Mouse (Mus musculus): Measurements from ENCODE around the gene Dlg5. TPM values are rescaled to one million over a fixed set of nuclear protein-coding genes. Genes with fewer than 3 reads are reported as not detected.

Dlg5 gene
- total RNA-seq, 2 experiments from 2014 or later = 36.7 to 37.3 TPM

DNA sequence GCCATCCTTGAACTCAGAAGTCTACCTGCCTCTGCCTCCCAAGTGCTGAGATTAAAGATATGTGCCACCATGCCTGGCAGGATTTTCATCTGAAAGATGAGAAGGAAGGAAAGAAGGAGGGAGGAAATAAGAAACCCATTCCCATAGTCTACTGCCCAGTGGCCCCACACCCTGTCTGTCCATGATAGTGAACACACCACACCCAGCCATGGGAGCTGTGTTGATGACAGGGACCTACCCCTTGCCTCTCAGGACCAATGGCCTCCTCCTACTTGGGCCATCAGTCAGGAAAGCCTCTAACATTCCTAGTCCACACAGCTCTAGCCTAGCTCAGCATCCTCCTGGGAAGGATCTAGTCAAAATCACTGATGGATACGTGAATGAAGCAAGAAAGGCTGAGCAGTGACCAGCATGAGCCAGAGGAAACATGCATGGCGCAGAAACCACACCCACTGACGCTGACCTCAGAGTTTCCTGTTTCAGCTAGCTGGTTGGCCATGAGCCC, 102.7 kb downstream of the Dlg5 start:
- DNase-seq (ENCODE audit: low spot score in 2 of 2) = no peak
- intact Hi-C loops (cut with DNase I) = loop anchor here (10.0 kb wide), 1 partner anchor 322 kb away; no protein-coding TSS in a partner anchor

DNA sequence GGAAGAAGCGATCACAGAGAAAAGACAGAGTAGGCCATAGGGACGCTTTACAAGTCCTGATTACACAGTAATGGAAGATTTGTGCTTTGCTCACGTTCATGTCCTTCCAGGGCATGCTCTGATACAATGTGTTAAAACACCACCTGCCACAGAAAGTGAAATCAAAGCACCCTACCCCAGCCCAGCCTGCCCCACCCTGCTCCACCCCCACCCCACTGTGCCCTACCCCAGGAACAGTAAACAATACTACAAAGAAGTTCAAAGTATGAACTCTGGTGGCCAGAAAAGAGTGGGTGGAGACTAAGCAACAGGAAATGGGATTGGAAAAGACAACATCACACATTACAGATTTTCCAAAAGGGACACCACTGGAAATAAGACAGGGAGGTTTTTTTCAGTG, 104.0 kb downstream of the Dlg5 start:
- no peak for DNase-seq (ENCODE audit: low spot score in 2 of 2)
- intact Hi-C loops (cut with DNase I) = loop anchor here (10.0 kb wide), 1 partner anchor 323 kb away; no protein-coding TSS in a partner anchor

DNA sequence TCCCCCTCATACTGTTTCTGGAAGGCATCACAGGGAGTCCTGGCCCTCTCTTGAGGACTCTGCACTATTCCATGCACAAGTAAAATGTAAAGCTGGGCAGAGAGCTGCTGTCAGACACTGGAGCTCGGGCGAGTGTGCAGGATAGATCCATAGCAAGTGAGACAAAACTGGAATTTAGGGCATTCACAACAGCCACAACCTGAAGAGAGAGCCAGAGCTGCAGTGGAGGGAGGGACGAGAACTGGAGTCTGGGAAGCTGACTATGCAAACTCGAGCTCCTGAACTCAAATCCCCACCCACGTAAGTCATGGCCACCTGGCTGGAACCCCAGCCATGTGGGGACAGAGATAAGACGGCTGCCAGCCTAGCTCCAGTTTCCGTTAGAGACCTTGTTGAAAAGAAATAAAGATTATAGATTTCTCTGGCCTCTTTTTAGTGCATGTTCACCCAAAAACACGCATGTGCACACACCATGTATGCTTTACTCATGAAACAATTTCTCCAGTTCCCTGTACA, 105.4 kb downstream of the Dlg5 start:
- intact Hi-C loops (cut with DNase I) = loop anchor here (10.0 kb wide), 1 partner anchor 324 kb away; no protein-coding TSS in a partner anchor
- DNase-seq (ENCODE audit: low spot score in 2 of 2) = peak in 1 of 2 experiments; percentile 15

DNA sequence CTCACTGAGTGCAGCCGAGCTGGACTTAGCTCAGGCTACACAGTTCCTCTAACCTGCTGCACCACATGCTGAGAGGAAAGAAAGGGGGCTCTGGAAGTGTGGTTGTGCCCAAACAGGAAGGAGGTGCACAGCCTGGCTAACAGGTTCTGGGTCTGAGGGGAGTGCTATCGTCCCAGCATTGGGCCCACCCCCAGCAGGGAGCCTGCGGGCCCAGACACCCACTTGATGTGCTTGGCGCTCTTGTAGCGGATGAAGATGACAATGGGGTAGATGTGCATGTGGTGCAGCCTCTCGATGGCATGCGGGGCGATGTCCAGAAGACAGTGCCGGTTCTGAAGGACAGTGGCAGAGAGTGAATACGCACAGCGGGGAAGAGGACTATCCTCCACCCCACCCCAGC, 108.8 kb downstream of the Dlg5 start:
- intact Hi-C loops (cut with DNase I) = no loop called here
- DNase-seq (ENCODE audit: low spot score in 2 of 2) = no peak

DNA sequence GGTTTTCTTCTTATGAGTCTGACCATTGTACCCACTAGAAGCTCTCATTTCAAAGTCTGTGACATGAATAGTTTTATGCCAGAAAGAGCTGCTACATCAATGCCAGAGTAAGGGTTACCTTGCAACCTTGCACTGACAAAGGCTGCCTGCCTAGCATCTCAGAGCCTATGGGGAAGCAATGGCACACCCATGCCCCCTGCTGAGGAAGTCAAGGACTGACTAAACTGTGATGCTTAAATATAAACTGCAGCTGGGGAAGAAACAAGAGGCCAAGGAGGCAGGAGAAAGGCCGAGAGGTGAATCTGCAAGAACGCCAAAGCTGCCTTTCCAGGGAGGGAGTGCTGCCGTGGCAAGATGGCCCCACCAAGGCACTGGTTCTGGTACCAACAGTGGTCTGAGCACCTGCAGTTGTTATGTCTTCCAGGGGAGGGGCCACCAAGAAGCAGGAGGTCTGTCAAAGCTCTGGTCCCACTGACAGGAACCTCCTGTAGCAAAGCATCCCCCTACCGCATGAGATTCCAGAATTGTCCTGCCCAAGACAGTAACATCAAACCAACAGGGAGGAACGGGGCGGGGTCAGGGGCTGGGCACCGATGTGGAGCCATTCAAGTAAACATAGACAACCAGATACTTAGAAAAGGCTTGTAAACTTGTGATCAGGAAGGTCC, 111.0 kb downstream of the Dlg5 start:
- no peak for DNase-seq (ENCODE audit: low spot score in 2 of 2)
- intact Hi-C loops (cut with DNase I) = no loop called here

DNA sequence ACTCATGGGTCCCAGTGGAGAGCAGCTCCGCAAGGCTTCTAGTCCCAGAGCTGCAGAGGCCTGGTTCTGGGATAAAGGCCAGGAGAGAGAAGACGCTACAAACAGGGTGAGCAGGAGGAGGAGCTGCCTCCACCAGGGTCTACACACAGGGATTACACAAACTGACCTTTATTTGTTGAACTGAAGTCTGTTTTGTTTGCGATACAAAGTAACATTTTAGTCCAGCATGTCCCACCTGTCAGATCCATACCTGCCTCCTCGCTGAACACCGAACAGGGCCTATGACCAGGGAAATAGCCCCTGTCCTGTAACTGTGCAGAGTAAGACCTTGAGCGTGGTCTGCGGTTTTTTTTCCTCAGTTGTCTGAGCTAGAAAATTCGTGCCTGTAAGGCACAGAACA, 111.9 kb downstream of the Dlg5 start:
- intact Hi-C loops (cut with DNase I) = no loop called here
- no peak for DNase-seq (ENCODE audit: low spot score in 2 of 2)

DNA sequence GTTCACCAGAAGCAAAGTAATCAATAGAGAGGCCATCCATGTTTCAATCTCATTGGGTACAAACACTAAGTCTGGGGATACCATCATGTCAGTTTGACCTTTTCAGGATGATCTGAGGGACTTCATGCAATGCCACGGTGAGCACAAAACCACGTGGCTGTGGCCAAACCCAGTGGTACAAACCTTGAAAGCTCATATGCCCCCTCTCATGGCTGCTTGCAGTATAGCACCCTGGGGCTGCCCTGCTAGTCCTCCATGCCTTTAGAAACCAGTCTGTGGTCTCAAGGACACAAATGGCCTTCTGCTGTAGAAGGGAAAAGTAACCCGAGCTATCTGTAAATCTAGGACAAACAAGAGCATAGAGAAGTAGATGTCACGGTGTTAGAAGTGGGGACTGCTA, 113.6 kb downstream of the Dlg5 start:
- intact Hi-C loops (cut with DNase I) = no loop called here
- peak in 1 of 2 experiments; percentile 14 for DNase-seq (ENCODE audit: low spot score in 2 of 2)

DNA sequence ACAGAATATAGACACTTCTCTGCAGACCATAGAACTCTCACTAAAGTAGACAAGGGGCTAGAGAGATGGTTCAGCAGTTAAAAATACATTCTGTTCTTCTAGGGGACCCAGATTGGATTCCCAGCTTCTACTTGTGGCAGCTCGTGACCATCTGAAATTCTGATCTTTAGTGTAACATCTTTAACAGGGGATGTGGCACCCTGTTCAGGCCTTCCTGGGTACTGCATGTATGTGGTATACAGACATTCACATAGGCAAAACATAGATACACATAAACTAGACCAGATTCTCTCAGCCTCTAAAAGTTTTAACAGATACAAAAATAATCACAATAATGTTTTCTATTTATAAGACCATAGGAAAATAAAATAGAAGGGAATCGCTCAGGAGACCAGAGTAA, 120.7 kb downstream of the Dlg5 start:
- intact Hi-C loops (cut with DNase I) = no loop called here
- DNase-seq (ENCODE audit: low spot score in 2 of 2) = no peak

DNA sequence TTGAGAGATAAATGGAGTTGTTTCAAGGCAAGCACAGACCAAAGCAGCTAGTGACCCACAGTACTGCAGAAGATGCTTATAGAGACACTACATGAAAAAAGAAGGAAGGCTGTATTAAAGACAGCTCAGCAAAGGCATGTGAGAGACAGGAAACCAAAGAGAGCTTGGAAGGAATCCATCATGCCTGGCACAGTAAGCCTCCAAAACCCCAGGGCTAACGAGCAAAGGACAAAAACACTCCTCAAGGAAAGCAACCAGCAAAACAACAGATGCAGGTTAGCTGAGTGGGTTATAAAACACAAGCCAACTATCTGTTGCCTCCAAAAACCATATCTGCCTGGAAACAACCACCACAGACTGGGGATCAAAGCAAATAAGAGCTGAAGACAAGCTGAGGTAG, 121.5 kb downstream of the Dlg5 start:
- intact Hi-C loops (cut with DNase I) = no loop called here

DNA sequence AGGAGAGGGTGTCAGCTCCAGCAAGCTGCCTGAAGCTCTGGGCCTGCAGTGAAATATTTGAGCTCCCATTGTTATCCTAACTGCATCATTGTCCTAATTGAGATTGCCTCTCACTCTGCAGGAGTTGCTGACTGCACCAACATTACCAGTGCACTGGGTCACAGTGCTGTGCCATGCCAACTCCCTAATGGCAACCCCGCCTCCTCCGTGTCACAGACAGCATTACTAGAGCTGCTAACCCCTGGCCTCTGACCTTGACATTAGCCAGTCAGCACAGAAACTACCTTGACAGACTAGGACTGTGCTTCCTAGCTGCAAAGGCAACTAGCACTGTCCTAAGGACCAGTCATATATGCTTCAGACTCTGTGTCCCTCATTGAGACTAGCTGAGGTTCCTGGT, 139.0 kb downstream of the Dlg5 start:
- intact Hi-C loops (cut with DNase I) = no loop called here
- DNase-seq (ENCODE audit: low spot score in 2 of 2) = no peak

More for the DNA sequence above, 121.5 kb downstream of the Dlg5 start:
- DNase-seq (ENCODE audit: low spot score in 2 of 2) = peak in 1 of 2 experiments; percentile 24

DNA sequence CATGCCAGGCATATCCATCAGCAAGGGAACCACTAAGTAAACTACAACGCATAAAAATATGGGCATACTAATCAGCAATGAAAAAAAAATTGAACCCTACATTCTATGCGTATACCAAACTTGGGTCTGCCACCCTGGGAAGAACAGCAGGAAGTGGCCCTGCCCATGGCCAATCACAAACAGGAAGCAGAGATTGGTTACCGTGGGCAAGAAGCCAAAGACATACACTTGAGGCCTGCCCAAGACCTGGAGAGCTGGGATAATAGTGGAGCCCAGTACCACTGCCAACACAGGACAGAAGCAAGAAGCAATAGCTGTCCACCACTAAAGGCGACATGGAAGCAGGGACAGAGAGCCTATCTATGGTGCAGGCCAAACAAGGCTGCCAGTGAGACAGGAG, 146.9 kb downstream of the Dlg5 start:
- intact Hi-C loops (cut with DNase I) = no loop called here
- DNase-seq (ENCODE audit: low spot score in 2 of 2) = no peak

DNA sequence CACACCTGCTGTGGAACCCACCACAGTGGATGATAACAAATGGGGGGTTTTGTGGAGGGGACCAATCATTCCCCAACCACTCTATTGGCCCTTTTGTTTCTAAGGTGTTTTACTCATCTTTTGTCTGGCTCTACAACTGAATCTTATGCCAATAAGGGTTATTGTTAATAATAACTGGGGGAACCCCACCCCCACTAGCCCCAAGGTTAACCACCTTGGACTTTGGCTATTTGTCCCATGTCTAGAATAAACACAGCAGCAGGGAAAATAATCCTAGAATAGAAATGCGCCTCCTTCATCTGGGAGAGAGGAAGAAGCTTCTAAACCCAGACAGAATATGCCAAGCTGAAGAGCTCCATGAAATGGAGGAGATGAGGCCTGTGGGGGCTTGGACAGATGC, 151.1 kb downstream of the Dlg5 start:
- intact Hi-C loops (cut with DNase I) = no loop called here
- no peak for DNase-seq (ENCODE audit: low spot score in 2 of 2)

DNA sequence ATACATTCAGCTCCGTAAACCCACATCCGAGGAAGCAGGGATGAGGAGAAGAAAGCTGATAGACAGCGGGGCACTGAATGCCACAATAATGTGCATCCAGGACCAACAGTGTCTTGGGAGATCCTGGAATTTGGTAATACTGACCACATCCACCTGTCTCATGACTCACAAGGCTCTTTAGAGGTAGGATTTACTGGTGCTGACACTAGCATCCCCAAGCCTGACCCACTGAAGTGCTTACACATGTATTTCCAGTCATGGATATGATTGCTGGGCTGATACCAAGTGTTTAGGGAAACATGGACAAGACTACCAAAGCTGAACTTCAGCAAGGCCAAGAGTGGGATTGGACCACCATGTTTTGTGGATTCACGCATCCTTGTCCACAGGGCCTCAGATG, 152.5 kb downstream of the Dlg5 start:
- intact Hi-C loops (cut with DNase I) = no loop called here
- DNase-seq (ENCODE audit: low spot score in 2 of 2) = no peak

DNA sequence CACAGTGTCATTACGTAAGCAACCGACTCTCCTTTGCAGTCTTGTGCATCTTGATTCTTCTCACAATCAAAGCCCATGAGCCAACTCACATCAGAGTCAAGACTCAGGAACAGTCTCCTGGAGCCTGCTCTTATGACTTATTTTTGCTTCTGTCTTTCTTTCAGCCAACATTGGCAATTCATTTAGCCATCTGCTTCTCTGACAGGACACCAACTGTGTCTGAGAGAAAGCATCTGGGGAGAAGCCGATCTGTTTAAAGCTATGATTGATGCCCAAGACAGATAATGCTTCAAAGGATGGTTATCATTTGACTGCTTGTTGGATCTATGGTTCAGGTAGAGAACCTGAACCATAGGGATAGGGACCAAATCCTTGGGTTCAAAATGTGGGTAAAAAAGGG, 153.3 kb downstream of the Dlg5 start:
- intact Hi-C loops (cut with DNase I) = no loop called here
- peak; percentile 4 to 9 for DNase-seq (ENCODE audit: low spot score in 2 of 2)

DNA sequence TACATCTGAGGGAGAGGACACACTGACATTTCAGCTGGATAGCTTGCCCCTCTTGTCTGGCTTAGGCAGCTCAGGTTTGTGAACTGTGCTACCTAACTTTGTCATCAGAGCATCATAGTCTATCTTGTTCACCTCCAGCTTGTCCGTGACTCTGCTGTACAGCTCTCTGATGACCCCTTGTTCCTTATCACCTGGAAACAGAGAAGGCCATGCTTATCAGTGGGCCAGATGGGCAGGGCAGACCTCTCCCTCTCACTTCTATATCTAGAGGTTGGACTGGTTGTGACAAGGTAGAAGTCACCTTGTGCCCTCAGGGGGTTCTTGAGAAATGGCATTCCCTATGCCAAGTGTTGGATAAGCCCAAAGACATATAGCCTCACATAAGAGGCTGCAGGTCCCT, 154.9 kb downstream of the Dlg5 start:
- no peak for DNase-seq (ENCODE audit: low spot score in 2 of 2)
- intact Hi-C loops (cut with DNase I) = no loop called here

DNA sequence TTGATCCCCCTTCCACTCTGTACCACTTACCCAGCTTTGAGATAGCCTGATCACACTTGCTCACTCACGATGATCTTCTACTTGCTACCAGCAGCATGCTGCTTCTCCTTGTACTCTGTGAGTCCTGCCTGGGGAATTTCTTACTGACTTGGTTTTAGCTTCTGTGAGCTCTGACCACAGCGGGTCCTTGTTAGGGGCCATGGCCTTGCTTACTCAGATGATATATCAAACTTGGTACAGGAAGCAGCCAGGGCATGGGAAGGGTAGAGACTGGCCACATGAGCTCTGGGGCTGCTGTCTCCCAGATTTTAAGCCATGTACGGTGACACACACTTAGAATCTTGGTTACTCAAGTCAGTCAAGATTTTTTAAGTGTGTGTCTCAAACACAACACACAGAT, 156.5 kb downstream of the Dlg5 start:
- DNase-seq (ENCODE audit: low spot score in 2 of 2) = no peak
- intact Hi-C loops (cut with DNase I) = no loop called here

DNA sequence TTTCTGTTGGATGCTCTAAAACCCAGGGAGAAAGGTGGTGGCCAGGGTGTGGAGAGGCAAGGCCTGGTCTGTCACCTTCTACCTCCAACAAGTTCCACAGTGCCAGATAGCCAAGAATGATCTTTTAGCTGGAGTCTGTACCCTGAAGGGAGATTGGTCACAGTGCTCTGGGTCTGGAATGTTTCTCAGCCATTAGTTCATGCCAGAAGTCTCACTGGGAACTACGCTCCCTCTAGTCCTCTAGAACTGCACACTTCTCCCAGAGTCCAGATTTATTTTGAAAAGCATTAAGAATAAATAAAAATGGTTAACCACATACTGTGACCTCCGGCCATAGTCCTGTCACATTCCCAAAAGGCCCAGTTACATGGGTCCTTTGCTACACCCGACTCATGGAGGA, 158.3 kb downstream of the Dlg5 start:
- intact Hi-C loops (cut with DNase I) = no loop called here
- DNase-seq (ENCODE audit: low spot score in 2 of 2) = no peak

DNA sequence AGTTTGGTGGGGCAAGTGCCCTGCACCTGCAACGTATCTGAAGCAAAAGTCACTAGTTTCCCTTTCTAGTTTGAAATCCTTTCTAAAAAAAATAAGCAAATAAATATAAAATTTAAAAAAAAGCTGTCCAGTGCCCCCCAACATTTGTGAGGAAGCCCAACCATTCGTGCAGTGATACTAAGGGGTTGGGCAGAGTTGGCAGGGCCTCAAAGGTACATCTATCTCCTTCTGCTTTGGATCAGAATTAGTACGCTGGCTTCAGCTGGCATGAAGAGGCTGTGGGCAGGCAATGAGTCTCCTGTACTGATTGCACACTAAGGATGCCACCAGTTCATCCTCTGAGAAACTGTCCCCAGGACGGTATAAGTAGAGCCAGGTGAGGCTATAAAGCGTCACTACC, 159.2 kb downstream of the Dlg5 start:
- intact Hi-C loops (cut with DNase I) = no loop called here
- DNase-seq (ENCODE audit: low spot score in 2 of 2) = no peak

Data from left cerebral cortex, postnatal 25 days (tissue).